Mouse (Mus musculus) stomach, postnatal 0 days (tissue): ENCODE results near the gene Atxn1.
A peak's percentile ranks its signal among the peaks of the same experiment; 100 is the strongest.

Experiments used
- CTCF ChIP-seq: IDR thresholded peaks from 2 replicates; pipeline ENCODE4 v1.5.1; 2016; ENCODE audit warnings: antibody characterized with exemption, low read depth, mild to moderate bottlenecking, moderate library complexity
- EP300 ChIP-seq: optimal IDR thresholded peaks from 2 replicates; pipeline ENCODE3; 2016; ENCODE audit warnings: antibody characterized with exemption

DNA sequence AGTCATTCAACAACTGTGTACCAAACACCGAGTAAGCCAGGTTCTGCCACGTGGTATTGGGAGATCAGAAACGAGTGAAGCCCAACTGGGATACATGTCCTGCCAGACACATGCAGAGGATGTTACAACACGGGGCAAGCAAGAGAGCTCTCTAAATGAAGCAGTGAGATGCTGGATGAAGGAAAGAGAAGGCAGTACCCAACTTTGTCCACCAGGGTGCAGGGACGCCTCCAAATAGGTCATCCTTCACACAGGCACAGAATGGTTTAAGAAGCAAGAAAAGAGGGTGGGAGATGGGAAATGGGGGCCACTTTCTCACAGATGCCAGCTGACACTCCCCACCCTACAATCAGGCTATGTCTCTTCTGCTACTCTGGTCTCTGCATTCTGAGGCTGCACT is 351.5 kb downstream of the Atxn1 start:
- TF ChIP-seq CTCF (peak; percentile 90), EP300 (no peak)
